ENCODE assay signal across 23 mouse cellular contexts in genomic region chr14:35254477-35254876, GRCm38 (mm10).
DNase-seq lines count a peak whose midpoint lies in the region; ATAC-seq lines count a peak whose summit lies in the region.
"Had no signal": no experiment of that assay in that cellular context is flagged by ENCODE, and none has a peak within 500 bp of the region (broad histone marks: within the 10 kb centered on the region; RNA-seq: fewer than 3 reads in every experiment).

No protein-coding gene starts in this region.

- no peak overlapping the region for H3K9ac ChIP-seq in hindbrain, embryonic 13.5 days
- no peak overlapping the region for H3K9ac ChIP-seq in hindbrain, embryonic 12.5 days
- no peak overlapping the region for H3K9ac ChIP-seq in midbrain, embryonic 13.5 days (replicated peaks)
- H3K9ac ChIP-seq: embryonic facial prominence, embryonic 12.5 days; heart, embryonic 13.5 days; liver, postnatal 0 days; midbrain, embryonic 12.5 days had no signal

- 0 out of 2 replicates have a peak, but pooled peaks cover 4% of the 10 kb centered on the region for H3K4me1 ChIP-seq in hindbrain, embryonic 13.5 days (replicated peaks)
- no peaks in the 10 kb centered on the region for H3K4me1 ChIP-seq in hindbrain, embryonic 12.5 days
- H3K4me1 ChIP-seq in midbrain, embryonic 13.5 days (replicated peaks) = 0 out of 2 replicates have a peak, but pooled peaks cover 2% of the 10 kb centered on the region
- no peaks in the 10 kb centered on the region for H3K4me1 ChIP-seq in midbrain, embryonic 10.5 days
- H3K4me1 ChIP-seq: embryonic facial prominence, embryonic 12.5 days; heart, embryonic 13.5 days; midbrain, embryonic 12.5 days had no signal

- DNase-seq in cerebellum, postnatal 10 days = peak; percentile 76 to 78
- DNase-seq in midbrain, embryonic 10.5 days (ENCODE audit: low spot score) = no peak
- DNase-seq in retina, postnatal 7 days (ENCODE audit: low read depth, low spot score) = peak; percentile 5
- no peak for DNase-seq in right cerebral cortex, postnatal 25 days
- DNase-seq: adrenal gland, adult 8-10 months; cerebellum, adult 11 months; gastrocnemius, postnatal 10 days; heart, adult 11 months; kidney, adult 8-10 months; kidney, postnatal 14 days; layer of hippocampus, postnatal 36 days; liver, postnatal 0 days; lung, postnatal 4 days; right cerebral cortex, adult 18-20 months had no signal

- H3K27ac ChIP-seq in hindbrain, embryonic 13.5 days = no peak overlapping the region
- no peak overlapping the region for H3K27ac ChIP-seq in hindbrain, embryonic 12.5 days
- no peak overlapping the region for H3K27ac ChIP-seq in midbrain, embryonic 13.5 days
- H3K27ac ChIP-seq in midbrain, embryonic 10.5 days (replicated peaks) = no peak overlapping the region
- H3K27ac ChIP-seq: embryonic facial prominence, embryonic 12.5 days; heart, embryonic 13.5 days; layer of hippocampus, adult 2 months; midbrain, embryonic 12.5 days had no signal

- H3K9me3 ChIP-seq in hindbrain, embryonic 13.5 days = no peaks in the 10 kb centered on the region
- H3K9me3 ChIP-seq in hindbrain, embryonic 12.5 days (replicated peaks) = no peaks in the 10 kb centered on the region
- H3K9me3 ChIP-seq in midbrain, embryonic 13.5 days = no peaks in the 10 kb centered on the region
- H3K9me3 ChIP-seq in midbrain, embryonic 10.5 days (replicated peaks) = no peaks in the 10 kb centered on the region
- H3K9me3 ChIP-seq: embryonic facial prominence, embryonic 12.5 days; heart, embryonic 13.5 days; midbrain, embryonic 12.5 days had no signal

- no peaks in the 10 kb centered on the region for H3K36me3 ChIP-seq in hindbrain, embryonic 13.5 days
- H3K36me3 ChIP-seq in hindbrain, embryonic 12.5 days = no peaks in the 10 kb centered on the region
- H3K36me3 ChIP-seq in midbrain, embryonic 13.5 days = no peaks in the 10 kb centered on the region
- H3K36me3 ChIP-seq in midbrain, embryonic 10.5 days = no peaks in the 10 kb centered on the region
- H3K36me3 ChIP-seq: embryonic facial prominence, embryonic 12.5 days; heart, embryonic 13.5 days; midbrain, embryonic 12.5 days had no signal

- H3K4me3 ChIP-seq in hindbrain, embryonic 13.5 days = no peak overlapping the region
- no peak overlapping the region for H3K4me3 ChIP-seq in hindbrain, embryonic 12.5 days
- H3K4me3 ChIP-seq in midbrain, embryonic 13.5 days (replicated peaks) = no peak overlapping the region
- H3K4me3 ChIP-seq in midbrain, embryonic 10.5 days = no peak overlapping the region
- H3K4me3 ChIP-seq: embryonic facial prominence, embryonic 12.5 days; heart, embryonic 13.5 days; layer of hippocampus, adult 2 months; midbrain, embryonic 12.5 days had no signal

- 56% methylated on average over 2 of the region's 2 CpGs for WGBS in hindbrain, embryonic 13.5 days
- WGBS in hindbrain, embryonic 12.5 days = 66% methylated on average over 2 of the region's 2 CpGs
- 61% methylated on average over 2 of the region's 2 CpGs for WGBS in midbrain, embryonic 13.5 days
- WGBS in midbrain, embryonic 10.5 days = 87% methylated on average over 2 of the region's 2 CpGs

- no peaks in the 10 kb centered on the region for H3K27me3 ChIP-seq in hindbrain, embryonic 13.5 days
- H3K27me3 ChIP-seq in hindbrain, embryonic 12.5 days = no peaks in the 10 kb centered on the region
- H3K27me3 ChIP-seq in midbrain, embryonic 13.5 days = no peaks in the 10 kb centered on the region
- no peaks in the 10 kb centered on the region for H3K27me3 ChIP-seq in midbrain, embryonic 10.5 days (ENCODE audit: low read depth, poor library complexity, severe bottlenecking)
- H3K27me3 ChIP-seq: embryonic facial prominence, embryonic 12.5 days; heart, embryonic 13.5 days; midbrain, embryonic 12.5 days; Patski had no signal

- ATAC-seq in cerebellum, adult (ENCODE audit: insufficient number of reproducible peaks, low FRiP score, low TSS enrichment) = no peak
- ATAC-seq in hindbrain, embryonic 13.5 days (ENCODE audit: low FRiP score) = 0 out of 2 replicates have a peak, but pooled peaks have one; percentile 6
- no peak for ATAC-seq in hindbrain, embryonic 12.5 days (ENCODE audit: low FRiP score)
- ATAC-seq in midbrain, embryonic 13.5 days = 0 out of 2 replicates have a peak, but pooled peaks have one; percentile 19
- ATAC-seq: liver, postnatal 0 days; Patski had no signal

- H3K4me2 ChIP-seq in hindbrain, embryonic 13.5 days = no peak overlapping the region
- no peak overlapping the region for H3K4me2 ChIP-seq in hindbrain, embryonic 12.5 days (replicated peaks)
- H3K4me2 ChIP-seq in midbrain, embryonic 13.5 days (replicated peaks) = no peak overlapping the region
- H3K4me2 ChIP-seq: embryonic facial prominence, embryonic 12.5 days; heart, embryonic 13.5 days; midbrain, embryonic 12.5 days had no signal

Comparison
In these comparisons a context has a peak if more than half of its experiments do, and no peak if none do; other contexts are left out.
1. ATAC-seq: peak in hindbrain, embryonic 13.5 days (single experiment) and midbrain, embryonic 13.5 days (single experiment); none in cerebellum, adult (single experiment) and hindbrain, embryonic 12.5 days (single experiment).
2. DNase-seq: peak in cerebellum, postnatal 10 days (2 of 2) and retina, postnatal 7 days (single experiment); none in midbrain, embryonic 10.5 days (single experiment) and right cerebral cortex, postnatal 25 days (single experiment).